Mouse (Mus musculus) neutrophil, adult 5-6 weeks (primary cell): ENCODE measurements around the gene Mettl8. TPM values are rescaled to one million over a fixed set of nuclear protein-coding genes. Genes with fewer than 3 reads are reported as not detected.
A peak's percentile ranks its signal among the peaks of the same experiment; 100 is the strongest.

Experiments
- ATAC-seq: fragments of 151-379, 151-347 bp; 2 replicates; pipeline ENCODE4 v1.8.0; 2017; ENCODE audit warnings: mild to moderate bottlenecking, moderate TSS enrichment; ENCODE audit not compliant: insufficient number of reproducible peaks, poor library complexity, low FRiP score, severe bottlenecking; ENCODE audit errors: extremely low read depth
- total RNA-seq: library from RNA; stranded (forward); fragments of 200-1000 nt; gene quantifications from 2 replicates; pipeline ENCODE4 v1.2.3, GENCODE M21; 2017

The Mettl8 gene
- total RNA-seq, 1 experiment from 2014 or later, result 10.5 TPM

DNA sequence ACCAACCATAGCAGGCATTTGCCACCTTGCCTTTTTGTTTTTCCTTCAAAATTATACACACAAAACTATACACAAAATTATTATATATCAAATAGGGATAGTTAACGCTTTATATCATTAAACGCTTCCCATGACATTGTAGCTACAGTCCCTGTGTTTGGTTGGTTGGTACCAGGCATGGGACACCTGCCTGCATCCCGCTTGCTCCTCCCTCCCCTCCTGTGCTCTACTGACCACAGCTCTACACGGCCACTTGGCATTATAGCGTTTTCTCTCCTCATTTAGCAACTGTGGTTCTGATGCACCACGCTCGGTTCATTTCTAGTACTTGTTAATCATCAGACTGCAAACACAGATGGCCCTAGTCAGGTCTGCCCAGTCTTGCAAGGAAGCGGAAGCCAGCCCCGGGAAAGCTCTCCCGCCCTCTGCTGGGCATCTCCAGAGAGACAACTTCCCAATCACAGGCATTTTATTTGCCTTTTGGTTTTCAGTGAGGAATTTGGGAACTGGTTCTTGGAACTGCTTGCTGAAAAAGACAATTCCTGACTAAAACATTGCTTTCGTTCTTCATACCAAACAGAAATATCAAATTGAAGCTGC lies 15.8 kb downstream of the Mettl8 start:
- ATAC-seq, result peak; percentile 36; the same call in 1 of the 2 replicates

DNA sequence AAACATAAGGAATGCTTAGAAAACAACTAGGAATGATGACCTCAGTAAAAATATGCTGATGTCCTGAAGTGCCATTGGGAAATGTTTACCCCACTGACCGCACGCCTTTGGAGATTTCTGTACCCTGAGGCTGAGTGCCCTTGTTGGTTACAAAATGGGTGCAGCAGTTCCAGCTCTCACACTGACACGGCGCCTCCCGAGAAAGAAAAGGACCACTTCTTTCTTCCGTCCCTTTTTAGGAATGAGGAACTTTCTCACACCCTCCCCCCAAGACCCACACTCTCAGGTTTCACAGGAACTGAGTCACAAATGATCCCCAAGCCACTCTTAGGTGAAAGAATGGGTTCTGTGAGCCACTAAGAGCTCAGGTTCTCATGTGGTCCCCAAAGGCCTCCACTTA lies 17.9 kb downstream of the Mettl8 start:
- no peak for ATAC-seq

DNA sequence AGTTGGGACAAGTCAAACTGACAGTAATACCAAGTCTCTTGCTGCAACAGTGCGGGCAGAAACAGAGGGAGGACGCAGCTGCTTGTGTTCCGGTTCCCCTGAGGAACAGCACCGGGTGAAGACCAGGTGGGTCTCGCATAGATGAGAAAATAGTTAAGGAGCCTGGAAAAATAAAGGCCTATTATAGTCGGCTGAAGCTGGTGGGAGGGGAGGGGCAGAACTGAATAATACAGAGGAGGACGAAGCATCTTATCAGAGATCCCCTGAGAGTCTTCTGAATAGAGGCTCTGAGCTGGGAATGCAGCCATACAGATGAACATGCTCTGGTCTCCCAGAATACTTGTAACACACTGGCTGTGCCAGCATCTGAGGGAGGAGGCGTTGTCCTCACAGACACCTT lies 21.4 kb downstream of the Mettl8 start:
- ATAC-seq, result no peak

DNA sequence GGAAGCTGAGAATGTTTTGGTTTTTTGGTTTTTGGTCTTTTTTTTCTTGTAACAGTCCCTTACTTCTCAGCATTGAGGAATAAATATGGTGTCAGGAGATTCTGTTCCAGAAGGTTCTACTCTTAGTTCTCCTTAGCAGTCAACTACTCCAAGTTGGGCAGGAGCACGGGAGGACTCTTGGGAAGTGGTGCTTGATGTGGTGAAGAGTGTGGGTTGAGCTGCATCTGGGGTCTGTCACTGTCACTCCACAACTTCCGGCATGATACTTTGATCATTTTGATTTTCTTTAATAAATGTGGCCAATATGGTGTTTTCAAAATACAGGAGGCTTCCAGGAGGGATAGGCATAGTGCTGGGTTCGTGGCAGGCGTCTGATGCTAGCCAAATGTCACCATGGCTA lies 22.4 kb downstream of the Mettl8 start:
- ATAC-seq, result no peak

DNA sequence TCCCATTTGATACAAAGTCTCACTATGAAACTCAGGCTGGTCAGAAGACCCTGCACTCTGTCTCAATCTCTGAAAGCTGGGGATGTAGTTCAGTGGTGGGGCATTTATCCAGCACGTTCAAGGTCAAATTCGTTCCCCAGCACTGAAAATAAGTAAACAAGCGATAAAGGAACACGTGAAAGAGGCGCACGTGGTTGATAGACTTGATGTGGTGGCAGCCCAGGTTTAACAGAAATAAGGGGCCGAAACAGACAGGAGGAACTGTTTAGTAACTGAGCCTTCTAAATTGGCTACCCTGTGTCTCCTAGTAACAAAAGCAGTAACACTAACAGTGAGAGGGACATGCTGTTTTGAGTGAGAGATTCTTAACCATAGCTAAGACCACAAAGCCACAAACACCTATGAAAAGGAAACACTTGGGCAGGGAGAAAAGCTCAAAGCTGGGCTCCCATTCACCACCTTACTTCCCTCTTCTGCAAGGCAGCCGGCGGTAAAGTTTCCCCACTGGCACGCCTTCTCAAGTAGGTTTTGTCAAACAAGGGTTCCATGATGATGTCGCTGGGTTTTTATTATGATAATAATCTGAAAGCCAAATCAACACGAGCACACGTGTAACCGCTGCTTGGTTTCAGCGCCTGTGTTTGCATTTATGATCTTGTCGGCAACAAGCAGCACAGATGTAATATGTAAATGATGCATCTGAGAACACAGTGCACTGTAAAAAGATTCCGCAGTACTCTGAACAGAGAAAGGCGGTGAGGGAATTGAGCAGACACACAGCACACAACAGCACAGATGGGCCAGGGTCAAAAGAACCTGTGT lies 23.2 kb downstream of the Mettl8 start:
- peak; percentile 87 for ATAC-seq

DNA sequence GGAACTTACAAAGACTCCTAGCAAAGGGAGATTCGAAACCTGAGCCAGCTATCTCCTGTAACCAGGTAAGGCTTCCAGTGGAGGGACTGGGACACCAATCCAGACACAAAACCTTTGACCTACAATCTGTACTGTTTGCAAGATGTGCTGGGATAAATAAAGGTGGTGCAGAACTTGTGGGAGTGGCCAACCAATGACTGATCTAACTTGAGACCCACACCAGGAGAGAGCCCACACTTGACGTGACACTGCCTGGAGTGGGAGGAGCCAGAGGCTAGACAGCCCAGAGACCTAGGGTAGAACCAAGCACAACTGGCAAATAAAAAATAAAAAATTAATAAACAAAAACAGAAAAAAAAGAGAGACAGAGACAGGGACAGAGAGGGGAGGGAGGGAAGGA lies 24.7 kb downstream of the Mettl8 start:
- no peak for ATAC-seq

DNA sequence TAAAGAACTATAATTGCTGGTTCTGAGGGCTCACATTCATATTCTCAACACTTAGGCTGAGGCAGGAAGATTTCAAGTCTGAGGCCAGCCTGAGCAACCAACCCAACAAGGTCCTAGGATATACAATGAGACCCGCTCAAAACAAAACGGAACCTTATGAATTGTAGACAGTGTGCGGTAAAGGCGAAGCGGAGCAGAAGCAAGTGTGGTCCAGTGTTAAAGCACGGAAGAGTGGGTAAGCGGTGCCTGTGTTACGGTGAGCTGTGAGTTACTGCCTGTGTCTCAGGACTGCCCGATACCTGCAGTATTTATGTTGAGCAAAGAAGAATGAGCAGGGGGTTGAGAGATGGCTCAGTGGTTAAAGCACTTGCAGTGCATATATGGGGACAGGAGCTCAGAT lies 27.8 kb downstream of the Mettl8 start:
- no peak for ATAC-seq

DNA sequence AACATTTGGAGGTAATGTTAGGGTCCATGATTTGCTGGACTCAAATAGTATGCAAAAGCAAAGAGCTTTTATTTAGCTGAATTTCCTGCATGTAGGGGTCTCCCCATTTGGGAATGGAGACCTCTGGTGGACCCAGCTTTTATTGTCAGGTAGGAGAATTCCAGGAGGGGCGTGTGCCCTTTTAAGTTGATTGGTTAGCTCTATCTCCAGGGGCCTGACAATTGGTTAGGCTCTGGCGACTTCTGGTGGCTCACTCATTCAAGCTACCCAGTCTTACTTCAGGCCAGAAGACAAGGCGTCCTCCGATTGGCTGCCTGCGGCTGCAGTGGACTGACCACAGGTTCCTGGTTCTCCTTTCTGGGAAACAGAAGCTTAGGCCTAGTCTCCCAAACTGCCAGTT lies 28.6 kb downstream of the Mettl8 start:
- no peak for ATAC-seq

DNA sequence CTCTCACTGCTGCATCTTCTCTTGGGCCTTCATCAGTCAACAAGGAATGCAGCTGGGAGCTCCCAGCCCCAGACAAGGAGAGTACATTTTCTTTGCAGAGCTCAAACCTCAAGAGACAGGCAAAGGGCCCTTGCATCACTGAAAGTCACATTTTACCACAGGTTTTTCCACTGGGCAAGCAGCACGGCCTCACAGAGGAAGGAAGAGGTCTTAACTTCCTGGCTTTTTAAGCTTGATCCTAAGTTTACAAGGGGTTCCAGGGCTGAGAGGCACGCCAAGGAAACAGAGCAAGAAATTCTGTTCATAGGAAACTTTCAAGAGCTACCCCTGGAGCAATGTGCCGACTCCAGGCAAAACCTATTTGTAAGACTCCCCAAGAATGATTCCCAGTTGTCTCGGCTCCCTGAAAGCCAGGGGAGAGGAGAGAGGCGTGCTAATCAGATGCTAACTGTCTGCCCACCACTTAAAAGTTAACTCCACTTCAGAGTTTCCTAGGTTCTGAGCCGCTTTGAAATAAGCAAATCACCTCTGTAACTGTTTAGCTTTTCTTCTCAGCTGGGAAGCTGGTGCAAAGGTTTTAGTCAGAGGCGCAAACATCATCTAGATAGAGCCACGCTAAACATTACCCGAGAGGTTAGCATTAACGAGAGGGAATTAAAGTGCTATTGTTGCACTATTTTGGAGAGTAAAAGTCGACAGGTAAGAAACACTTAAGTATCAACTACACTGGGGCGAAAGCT lies 29.6 kb downstream of the Mettl8 start:
- no peak for ATAC-seq

DNA sequence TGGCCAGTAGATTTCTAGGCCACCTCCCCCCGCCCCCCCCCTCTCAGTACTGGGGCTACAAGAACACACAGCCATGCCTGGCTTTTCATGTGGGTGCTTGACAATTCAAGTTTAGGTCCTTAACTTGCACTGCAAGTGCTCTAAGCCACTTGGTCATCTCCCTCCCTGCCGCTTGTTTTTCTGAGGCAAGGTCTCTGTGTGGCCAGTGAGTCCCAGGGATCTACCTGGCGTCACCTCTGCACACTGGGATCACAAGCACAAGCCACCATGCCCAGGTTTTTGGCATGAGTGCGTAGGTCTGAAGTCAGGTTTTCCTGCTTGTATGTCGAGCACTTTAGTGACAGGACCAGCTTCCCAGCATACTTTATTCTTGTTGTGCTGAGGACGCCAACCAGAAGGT lies 31.4 kb downstream of the Mettl8 start:
- no peak for ATAC-seq

DNA sequence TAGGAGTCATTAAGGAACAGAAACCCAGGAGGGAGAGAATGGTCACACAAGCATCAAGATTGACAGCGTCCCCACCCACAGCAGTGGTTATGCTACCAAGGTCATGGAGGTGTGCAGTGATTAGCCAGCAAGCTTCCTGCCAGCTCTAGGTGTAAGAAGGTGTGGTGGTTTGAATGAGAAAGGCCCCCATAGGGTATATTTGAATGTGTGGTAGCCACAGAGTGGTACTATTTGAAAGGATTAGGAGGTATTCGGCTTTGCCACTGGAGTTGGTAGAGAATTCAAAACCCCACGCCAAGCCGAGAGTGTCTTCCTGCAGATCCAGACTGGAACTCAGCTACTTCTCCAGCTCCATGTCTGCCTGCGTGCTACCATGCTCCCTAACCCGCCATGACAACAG lies 32.4 kb downstream of the Mettl8 start:
- ATAC-seq, result no peak

DNA sequence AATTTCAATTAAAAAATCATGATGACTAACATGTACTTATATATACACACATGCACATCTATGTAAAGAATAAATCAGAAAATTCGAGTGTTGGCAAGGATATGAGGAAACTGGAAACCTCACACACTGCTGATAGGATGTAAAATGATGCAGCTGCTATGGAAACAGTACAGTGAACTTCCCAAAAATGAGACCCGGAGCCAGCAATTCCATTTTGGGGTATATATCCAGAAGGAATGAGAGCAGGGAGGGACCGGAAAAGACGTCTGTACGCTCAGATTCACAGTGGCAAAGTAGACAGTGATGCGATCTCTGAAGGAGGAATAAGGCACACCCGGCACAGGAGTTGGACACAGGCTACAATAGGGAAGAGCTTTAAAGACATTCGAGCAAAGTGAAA lies 34.7 kb downstream of the Mettl8 start:
- ATAC-seq, result no peak

DNA sequence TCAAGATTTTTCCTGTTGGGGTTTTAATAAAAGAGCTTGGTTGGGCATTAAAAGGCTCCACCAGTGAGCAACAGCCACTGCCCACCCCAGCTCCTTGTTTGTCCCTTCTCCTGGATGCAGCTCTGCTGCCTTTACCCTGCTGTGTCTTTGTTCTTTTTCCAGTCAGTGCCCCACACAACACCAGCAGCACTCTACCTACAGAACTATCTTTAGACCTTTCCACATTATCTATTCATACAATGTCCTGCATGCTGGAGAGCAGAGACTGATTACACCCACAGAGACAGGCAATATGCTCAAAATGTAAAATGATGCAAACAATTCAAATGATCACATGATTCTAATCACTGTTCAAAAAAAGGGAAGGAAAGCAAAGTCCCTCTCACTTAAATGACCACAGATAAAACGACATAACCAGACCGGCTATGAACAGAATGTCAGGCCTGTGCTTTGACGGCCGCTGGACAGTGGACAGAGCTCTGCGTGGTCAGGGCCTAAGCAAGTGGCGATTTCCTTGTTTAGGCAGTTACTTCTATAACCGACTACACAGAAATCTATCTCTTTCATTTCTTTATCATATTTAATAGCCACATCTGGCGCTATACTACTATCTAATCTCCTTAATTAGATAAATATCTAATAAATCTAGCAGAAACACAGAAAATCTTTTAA lies 35.5 kb downstream of the Mettl8 start:
- ATAC-seq, result no peak

DNA sequence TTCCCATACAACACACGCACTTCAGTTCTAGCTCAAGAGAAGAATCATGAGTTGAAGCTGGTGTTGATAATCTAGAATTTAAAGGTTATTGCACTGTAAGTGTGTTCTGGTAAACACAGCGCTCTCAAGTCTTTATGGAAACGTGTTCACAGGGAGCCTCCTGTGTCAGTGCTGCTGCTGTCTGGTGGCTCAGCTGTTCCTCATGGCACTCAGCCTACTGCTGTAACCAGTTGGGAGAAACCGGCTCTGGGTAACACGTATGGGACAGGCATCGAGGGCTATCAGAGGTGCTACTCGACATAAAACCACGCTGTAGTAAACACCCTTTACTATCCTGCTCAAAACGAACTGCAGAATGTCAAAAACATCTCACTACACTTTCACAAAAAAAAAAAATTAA lies 36.1 kb downstream of the Mettl8 start:
- no peak for ATAC-seq

DNA sequence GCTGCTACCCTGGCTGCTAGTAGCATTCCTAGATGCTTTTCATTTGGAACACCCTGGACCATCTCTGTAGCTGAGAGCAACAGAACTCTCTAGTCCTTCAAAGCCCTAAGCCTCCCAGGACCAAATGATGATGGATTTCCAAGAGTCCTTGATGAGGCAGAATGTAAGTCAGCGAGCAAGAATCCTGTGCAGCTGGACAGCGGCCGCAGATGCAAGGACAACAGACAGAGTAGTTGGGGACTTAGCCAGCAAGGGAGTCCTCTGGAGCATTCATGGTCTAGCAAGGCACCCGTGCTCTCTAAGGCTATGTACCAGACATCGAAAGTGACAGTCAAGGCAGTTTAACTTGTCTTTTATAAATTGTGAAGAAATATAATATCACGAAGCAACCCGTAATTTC lies 41.9 kb downstream of the Mettl8 start:
- ATAC-seq, result no peak

DNA sequence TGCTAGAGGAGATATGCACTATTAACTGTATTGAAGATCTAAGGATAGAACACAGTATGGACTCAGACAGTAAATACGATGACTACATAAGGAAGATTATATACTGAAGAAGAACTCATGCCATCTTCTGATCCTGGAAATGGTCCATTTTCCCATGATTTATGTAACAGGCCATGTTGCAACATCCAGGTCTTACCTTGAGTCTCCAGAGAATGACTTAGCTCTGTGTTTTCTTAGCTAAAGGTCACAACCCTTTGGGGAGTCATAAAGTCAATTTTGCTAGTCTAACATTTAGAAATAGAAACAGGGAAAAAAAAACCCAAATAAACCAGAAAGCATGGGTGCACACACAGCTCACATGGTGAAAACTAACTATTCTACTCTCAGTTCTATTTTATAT lies 43.6 kb downstream of the Mettl8 start:
- ATAC-seq, result no peak

DNA sequence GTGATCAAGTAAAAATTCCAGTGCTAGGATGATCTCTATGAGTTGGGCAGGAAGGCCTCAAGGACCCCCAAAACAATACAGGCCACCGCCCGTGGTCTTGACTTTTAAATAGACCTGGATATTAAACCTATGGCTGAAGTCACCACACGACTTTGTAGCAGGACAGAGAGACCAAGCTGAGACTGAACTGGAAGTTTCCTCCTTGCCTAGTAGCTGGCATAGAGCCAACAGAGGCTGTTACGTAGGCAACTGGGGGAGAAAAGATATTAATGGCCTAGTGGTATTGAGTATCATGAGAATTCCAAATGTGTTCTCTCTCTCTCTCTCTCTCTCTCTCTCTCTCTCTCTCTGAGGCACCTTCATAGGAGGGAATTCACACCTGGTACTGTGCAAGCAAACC lies 51.0 kb downstream of the Mettl8 start:
- ATAC-seq, result no peak

DNA sequence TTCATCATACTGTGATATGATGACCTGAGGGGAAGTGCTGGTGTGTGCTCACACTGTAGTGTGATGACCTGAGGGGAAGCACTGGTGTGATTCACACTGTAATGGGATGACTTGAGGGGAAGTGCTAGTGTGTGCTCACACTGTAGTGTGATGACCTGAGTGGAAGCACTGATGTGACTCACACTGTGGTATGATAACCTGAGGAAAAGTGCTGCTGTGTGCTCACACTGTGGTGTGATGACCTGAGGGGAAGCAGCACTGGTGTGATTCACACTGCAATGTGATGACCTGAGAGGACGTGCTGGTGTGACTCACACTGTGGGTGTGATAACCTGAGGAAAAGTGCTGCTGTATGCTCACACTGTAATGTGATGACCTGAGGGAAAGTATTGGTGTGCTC lies 52.9 kb downstream of the Mettl8 start:
- ATAC-seq, result no peak

DNA sequence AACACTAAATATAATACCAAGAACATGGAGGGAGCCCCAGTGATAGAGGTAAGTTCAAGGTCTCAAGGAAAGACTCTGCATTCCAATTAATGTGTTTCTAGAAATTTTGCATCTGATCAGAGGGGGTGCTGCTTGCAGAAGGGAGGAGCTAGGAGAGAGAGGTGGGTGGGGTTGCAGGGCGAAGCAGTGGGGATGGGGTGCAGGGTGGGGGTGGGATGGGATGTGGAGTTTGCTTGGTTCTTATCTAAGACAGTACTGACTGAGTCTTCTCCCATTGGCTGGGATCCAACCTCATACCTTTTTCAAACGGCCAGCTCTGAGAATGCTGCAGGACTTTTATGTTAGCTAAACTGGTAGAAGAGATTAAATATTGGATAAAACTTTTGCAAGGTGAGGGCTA lies 56.6 kb downstream of the Mettl8 start:
- ATAC-seq, result no peak

DNA sequence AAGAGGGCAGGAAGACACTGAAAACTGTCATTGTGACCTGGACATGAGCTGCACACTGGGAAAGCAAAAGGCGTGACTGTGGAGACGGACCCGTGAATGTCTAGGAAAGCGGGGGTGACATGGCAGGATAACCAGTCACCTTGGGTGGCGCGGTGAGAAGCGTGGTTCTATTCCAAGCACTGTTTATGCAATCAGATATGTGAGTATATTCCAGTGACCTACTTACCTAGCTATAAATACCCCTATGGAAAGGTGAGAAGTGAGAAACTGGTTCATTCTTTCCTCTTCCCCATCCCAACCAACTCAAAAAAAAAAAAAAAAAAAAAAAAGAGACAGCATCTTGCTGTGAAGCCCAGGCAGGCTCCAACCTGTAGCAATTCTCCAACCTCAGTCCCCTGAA lies 58.9 kb downstream of the Mettl8 start:
- 0 out of 2 replicates have a peak, but pooled peaks have one; percentile 19 for ATAC-seq
